Mouse (Mus musculus) layer of hippocampus, adult 9-10 months (tissue): ENCODE data around the gene Dstn.

ENCODE experiments used
- DNase-seq: peaks from one replicate; pipeline ENCODE4 v3.0.0; 2022; ENCODE audit warnings: low spot score

The Dstn gene

GRCm38 (mm10) chr2:143955004-143955403 lies 39.9 kb downstream of the Dstn start:
- no peak for DNase-seq

GRCm38 (mm10) chr2:143955746-143956145 lies 40.6 kb downstream of the Dstn start:
- DNase-seq, result no peak

DNA sequence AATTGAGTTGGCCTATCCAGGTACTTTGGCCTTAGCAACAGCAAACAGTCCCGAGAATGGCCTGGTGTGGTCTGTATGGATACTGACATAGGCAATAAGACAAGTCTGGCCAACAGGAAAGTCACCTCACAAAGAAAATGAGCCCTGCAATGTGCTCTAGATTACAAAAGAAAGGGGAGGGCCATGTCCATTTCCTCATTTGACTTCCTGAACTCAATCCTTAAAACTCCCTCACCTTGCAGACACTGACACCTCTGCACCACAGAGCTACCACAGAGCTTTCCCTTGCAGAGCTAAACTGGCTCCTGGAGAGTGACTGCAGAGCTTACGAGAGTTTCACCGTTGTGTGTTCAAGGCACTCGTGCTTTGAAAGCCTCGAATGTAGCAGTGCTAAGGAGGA lies 47.1 kb downstream of the Dstn start:
- DNase-seq, result no peak

DNA sequence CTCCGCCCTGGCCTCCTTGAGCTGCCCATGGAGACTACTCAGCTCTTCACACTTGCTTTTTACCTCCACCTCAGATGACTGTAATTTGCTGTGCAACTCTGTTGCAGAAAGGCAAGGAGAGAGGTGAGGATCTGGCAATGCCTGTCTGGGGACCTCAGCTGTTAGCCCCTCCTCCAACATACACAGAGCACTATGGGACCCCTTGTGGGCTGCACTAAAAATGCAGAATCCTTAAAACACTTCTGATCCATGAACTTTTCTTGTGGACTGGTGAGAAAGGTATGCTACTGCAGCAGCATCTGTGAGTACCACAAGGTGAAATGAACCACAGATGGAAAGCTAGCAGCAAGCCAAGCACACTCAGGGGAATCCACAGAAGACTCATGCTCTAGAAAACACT lies 48.2 kb downstream of the Dstn start:
- DNase-seq, result no peak

GRCm38 (mm10) chr2:143969260-143969659 lies 54.1 kb downstream of the Dstn start:
- DNase-seq, result no peak

GRCm38 (mm10) chr2:143970841-143971240 lies 55.7 kb downstream of the Dstn start:
- no peak for DNase-seq

DNA sequence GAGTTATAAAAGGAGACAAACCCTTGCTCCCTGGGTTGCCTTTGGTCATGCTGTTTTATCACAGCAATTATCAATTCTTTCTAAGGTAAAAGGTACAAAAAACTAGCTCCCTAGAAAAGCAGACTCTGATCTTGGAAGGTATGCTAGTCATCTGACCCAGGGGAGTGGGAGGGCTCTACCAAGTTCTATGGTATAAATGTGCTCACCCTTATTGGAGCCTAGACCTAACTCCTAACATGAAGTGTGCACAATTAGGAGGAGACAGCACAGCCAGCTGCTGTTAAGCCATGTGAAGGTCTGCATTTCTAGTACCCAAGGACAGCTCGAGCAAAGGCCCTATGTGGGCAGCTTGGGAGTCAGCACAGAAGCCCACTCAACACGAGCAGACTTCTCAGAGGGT lies 56.8 kb downstream of the Dstn start:
- DNase-seq, result no peak

- no peak for DNase-seq
Observed at GRCm38 (mm10) chr2:143973161-143973560, 58.0 kb downstream of the Dstn start.

DNA sequence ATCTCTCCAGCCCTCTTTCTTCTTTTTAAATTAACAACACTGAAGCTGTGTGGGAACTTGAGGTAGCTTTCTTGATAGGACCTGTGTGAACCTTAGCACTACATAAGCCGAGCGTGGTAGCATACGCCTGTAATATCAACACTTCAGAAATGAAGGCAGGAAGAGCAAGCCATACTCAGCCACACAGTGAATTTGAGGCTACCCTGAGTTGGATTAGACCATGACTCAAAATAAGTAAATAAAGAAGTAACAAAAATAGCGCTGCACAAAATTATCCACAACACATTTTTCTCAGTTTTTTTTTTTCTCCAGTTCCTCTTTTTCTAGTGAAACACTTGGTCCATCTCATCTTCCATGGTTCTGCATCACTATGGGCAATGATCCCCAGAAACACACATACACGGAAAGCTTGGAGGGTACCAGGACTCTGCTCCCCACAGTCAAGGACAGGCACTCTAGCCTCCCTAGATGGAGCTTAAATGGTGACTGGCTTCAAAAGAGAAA lies 60.1 kb downstream of the Dstn start:
- DNase-seq, result no peak

DNA sequence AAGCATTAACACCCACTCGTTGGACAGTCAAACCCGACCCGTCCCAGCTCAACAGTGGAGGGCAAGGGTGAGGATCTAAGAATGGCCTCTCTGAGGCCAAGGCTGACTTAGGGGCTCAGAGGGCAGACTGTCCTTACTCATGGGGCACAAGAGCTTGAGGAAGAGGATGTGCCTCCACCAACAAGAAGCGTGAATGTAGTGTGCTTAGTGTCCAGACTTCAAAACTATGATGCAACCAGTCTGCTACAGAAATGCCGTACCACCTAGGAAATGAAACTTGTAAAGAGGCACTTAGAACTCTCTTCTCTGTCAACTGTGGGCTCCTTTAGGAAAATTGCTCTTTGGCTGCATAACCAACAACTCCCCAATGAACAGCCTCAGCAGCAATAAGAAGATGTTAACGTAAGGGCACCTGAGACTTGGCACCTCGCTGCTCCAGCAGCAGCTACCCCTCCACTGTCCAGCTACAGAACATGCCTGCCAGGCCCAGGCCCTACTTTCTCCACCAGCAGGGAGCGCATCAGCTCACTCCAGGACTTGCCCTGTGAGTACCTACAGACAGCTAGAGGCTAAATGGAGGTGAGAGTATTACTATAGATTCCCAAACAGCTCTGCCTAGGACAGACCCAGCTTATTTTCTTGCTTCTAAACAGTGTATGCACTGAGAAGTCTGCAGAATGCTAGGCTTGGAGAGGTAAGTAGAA lies 63.5 kb downstream of the Dstn start:
- DNase-seq, result no peak

DNA sequence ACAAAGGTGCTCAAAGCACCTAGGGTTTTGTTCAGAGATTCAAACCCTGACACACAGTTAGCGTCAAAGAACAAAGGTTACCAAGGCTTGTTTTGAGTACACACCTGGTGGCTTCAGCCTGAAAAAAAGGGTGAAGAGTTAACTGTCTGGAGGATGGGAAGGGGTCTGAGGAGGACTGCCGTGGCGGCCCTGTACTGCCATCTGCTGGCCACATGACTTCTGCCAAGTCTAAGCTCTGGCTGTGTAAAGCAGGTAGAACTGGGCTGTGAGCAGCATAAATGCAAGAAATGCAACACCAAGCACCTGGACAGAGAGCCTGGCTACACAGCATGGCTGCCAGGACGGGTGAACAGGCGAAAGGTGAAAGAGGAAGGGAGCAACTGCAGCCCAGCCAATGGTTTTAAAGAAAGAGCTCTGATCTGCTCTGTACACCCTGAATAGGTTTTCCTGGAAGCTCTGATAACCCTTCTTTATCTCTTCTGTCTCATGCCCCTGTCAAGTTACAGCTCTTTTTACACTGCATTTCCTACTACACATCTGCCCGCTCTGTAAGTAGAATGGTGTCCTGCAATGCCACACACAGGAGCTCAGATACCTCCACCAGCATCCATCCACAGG lies 65.8 kb downstream of the Dstn start:
- DNase-seq, result no peak

DNA sequence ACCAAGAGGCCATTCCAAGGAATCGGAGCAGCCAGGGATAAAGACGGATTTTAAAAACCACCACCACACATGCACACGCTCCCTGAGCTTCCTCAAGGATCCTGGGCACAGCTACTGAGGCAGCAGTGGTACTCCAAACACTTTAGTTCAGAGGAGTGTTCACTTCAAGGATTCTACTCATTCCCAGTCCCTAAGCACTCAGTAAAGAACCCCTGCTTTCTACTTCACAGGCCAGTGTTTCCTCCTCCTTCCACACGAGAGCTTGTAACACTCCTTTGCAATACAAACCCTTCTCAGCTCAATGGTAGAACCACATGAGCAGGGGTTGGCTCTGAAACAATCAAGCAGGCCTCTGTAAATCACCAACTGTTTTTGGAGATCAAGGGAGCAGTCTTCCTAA lies 67.0 kb downstream of the Dstn start:
- no peak for DNase-seq

DNA sequence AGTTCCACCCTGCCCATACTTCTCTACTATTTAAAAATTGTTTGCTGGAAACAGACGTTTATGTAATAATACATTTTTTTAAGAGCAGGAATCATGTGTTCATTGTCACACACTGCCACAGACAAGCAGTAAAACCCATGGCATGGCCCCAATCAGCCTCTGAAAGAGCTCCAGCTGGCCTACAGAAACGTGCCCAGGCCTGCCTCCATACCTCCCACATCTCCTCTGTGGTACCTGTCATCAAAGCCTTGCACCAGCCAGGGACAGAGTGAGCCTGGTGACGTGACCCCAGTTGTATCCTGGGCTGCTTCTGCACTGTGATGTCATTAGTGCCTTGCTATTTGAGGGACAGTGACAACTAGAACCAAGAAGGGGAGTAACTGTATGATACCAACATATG lies 67.8 kb downstream of the Dstn start:
- DNase-seq, result no peak

GRCm38 (mm10) chr2:143983482-143983881 lies 68.4 kb downstream of the Dstn start:
- DNase-seq, result no peak

DNA sequence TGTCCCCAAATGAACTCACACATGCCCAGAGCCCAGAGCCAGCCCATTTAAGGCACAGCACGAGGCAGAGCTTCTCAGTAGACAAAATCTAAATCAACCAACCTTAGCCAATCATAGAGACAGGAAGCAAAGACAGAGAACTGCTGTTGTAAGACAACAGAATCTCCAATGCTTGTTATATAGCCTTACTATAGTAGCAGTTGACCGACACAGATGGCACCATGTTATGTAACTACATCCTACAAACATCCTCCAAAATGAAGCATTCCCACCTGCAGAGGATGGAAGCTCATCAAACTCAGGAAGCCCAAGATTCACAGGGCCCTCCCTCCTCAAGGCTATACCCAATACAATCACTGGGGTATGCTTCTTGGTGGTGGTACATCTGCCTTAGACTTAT lies 72.4 kb downstream of the Dstn start:
- DNase-seq, result no peak

DNA sequence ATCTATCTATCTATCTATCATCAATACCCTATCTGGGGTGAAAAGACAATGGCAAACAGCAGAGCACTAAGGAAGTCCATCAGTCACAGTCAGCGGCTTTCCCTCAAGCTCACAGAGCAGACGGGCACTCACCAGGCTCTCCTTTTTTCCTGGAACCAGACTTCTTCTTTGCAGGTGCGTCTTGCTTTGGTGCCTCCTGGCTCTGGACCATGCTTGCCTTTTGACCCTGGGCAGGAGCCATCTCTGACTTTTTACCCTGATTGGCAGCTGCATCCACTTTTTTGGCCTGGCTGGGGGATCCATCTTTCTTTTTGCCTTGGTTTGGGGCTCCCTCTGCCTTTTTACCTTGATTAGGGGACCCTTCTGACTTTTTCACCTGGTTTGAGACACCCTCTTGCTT lies 72.9 kb downstream of the Dstn start:
- DNase-seq, result no peak

- DNase-seq, result no peak
Observed at GRCm38 (mm10) chr2:143990997-143991396, 75.9 kb downstream of the Dstn start.

GRCm38 (mm10) chr2:143991964-143992672 lies 77.0 kb downstream of the Dstn start:
- no peak for DNase-seq
